Mouse (Mus musculus): ENCODE data around the gene 8030474K03Rik. TPM values are rescaled to one million over a fixed set of nuclear protein-coding genes. Genes with fewer than 3 reads are reported as not detected.

The 8030474K03Rik gene
- polyA plus RNA-seq, 1 experiment from 2014 or later = not detected

Other genes with a start within 250 kb of the 8030474K03Rik start
- gene Ogt, start 154.6 kb upstream of the 8030474K03Rik start, polyA plus RNA-seq (2018) = 37.6 to 116 TPM (median 41.1 TPM) in 3 replicates
- gene Cxcr3, start 60.4 kb upstream of the 8030474K03Rik start, polyA plus RNA-seq (2018) = 4.9 to 10.7 TPM (median 5.8 TPM) in 3 replicates
- gene Gm4779, start 233 bp upstream of the 8030474K03Rik start, polyA plus RNA-seq (2018) = not detected in 3 replicates
- 1.6 to 2.7 TPM (median 2.4 TPM) in 3 replicates for gene Nhsl2, start 54.7 kb downstream of the 8030474K03Rik start, polyA plus RNA-seq (2018)